Mouse (Mus musculus) frontal cortex, adult (tissue): ENCODE measurements at regions not wholly inside any gene's neighbourhood (a gene's known extent, or its start where the extent isn't known, plus 50 kb on each side); places are given as distances from the start of the nearest gene placed in this dataset.

Experiments
- ATAC-seq: cut with Nextera tagmentation; 2 replicates; pipeline ENCODE4 v1.9.2; 2017; ENCODE audit warnings: mild to moderate bottlenecking, moderate library complexity, mixed read lengths; ENCODE audit not compliant: low TSS enrichment

- ATAC-seq, result no peak
Measured at GRCm38 (mm10) chr12:106479878-106480194, 469.8 kb downstream of the Vrk1 start.

GRCm38 (mm10) chr12:106480281-106481060 lies 470.4 kb downstream of the Vrk1 start:
- ATAC-seq, result no peak

- no peak for ATAC-seq
Measured at GRCm38 (mm10) chr12:106501622-106502327, 491.7 kb downstream of the Vrk1 start.

GRCm38 (mm10) chr12:106504285-106504684 lies 494.3 kb downstream of the Vrk1 start:
- no peak for ATAC-seq

- no peak for ATAC-seq
Measured at GRCm38 (mm10) chr12:106514057-106514456, 504.0 kb downstream of the Vrk1 start.

GRCm38 (mm10) chr12:106515257-106515788 lies 505.3 kb downstream of the Vrk1 start:
- ATAC-seq, result no peak

- ATAC-seq, result no peak
Measured at GRCm38 (mm10) chr12:106519141-106519540, 509.1 kb downstream of the Vrk1 start.

- no peak for ATAC-seq
Measured at GRCm38 (mm10) chr12:106524411-106524810, 514.4 kb downstream of the Vrk1 start.

- ATAC-seq, result no peak
Measured at GRCm38 (mm10) chr12:106527116-106527515, 517.1 kb downstream of the Vrk1 start.

- no peak for ATAC-seq
Measured at GRCm38 (mm10) chr12:106527699-106528434, 517.8 kb downstream of the Vrk1 start.

GRCm38 (mm10) chr12:106528521-106528920 lies 518.5 kb downstream of the Vrk1 start:
- ATAC-seq, result no peak

- no peak for ATAC-seq
Measured at GRCm38 (mm10) chr12:106529175-106529574, 519.1 kb downstream of the Vrk1 start.

GRCm38 (mm10) chr12:106535086-106535485 lies 525.1 kb downstream of the Vrk1 start:
- no peak for ATAC-seq

GRCm38 (mm10) chr12:106535628-106536288 lies 525.7 kb downstream of the Vrk1 start:
- ATAC-seq, result no peak

- no peak for ATAC-seq
Measured at GRCm38 (mm10) chr12:106536289-106536636, 526.2 kb downstream of the Vrk1 start.

GRCm38 (mm10) chr12:106540003-106540402 lies 530.0 kb downstream of the Vrk1 start:
- no peak for ATAC-seq

- no peak for ATAC-seq
Measured at GRCm38 (mm10) chr12:106559566-106559965, 549.5 kb downstream of the Vrk1 start.

- ATAC-seq, result no peak
Measured at GRCm38 (mm10) chr12:106565263-106565681, 555.2 kb downstream of the Vrk1 start.

- ATAC-seq, result no peak
Measured at GRCm38 (mm10) chr12:106566361-106566760, 556.3 kb downstream of the Vrk1 start.

- no peak for ATAC-seq
Measured at GRCm38 (mm10) chr12:106567116-106567515, 557.1 kb downstream of the Vrk1 start.

- no peak for ATAC-seq
Measured at GRCm38 (mm10) chr12:106568541-106569085, 558.6 kb downstream of the Vrk1 start.

GRCm38 (mm10) chr12:106572956-106573355 lies 562.9 kb downstream of the Vrk1 start:
- no peak for ATAC-seq
